Mouse (Mus musculus) lung, embryonic 16.5 days (tissue): ENCODE data around the gene Usp22. TPM values are rescaled to one million over a fixed set of nuclear protein-coding genes. Genes with fewer than 3 reads are reported as not detected.
"Not testable (repeated sequence)": the region's sequence is repeated elsewhere in the genome, so short reads cannot be mapped to it uniquely, and the experiment has no call there.

Source experiments
- ATAC-seq: fragments of 200-750 bp; cut with Nextera tagmentation; 2 replicates; pipeline ENCODE4 v1.8.0; 2017; ENCODE audit warnings: low read depth, mild to moderate bottlenecking, moderate library complexity
- H3K27ac ChIP-seq: fragments of 300-500 bp; sonication (generic); 2 replicates; pipeline ENCODE4 v1.5.1; 2014; ENCODE audit warnings: mild to moderate bottlenecking, control low read depth, low read length
- H3K27me3 ChIP-seq: fragments of 300-500 bp; sonication (generic); 2 replicates; pipeline ENCODE4 v1.6.1; 2014; ENCODE audit warnings: low read depth, low read length, mixed read lengths; ENCODE audit not compliant: control insufficient read depth, insufficient read depth
- H3K36me3 ChIP-seq: fragments of 300-500 bp; sonication (generic); 2 replicates; pipeline ENCODE4 v1.6.1; 2014; ENCODE audit warnings: low read length; ENCODE audit not compliant: control insufficient read depth, insufficient read depth
- H3K4me1 ChIP-seq: fragments of 300-500 bp; sonication (generic); replicated peaks from 2 replicates; pipeline ENCODE4 v1.6.1; 2014; ENCODE audit warnings: low read length, mixed read lengths; ENCODE audit not compliant: control insufficient read depth, insufficient read depth
- H3K4me2 ChIP-seq: fragments of 300-500 bp; sonication (generic); 2 replicates; pipeline ENCODE4 v1.6.1; 2014; ENCODE audit warnings: low read depth, low read length, control low read depth
- H3K4me3 ChIP-seq: fragments of 300-500 bp; sonication (generic); 2 replicates; pipeline ENCODE4 v1.5.1; 2014; ENCODE audit warnings: mild to moderate bottlenecking, low read length, control low read depth
- H3K9ac ChIP-seq: fragments of 300-500 bp; sonication (generic); 2 replicates; pipeline ENCODE4 v1.6.1; 2014; ENCODE audit warnings: low read length, control low read depth
- H3K9me3 ChIP-seq: fragments of 300-500 bp; sonication (generic); 2 replicates; pipeline ENCODE4 v1.6.1; 2016; ENCODE audit warnings: low read length; ENCODE audit not compliant: control insufficient read depth
- WGBS: fragments of 180-500 bp; shearing (Covaris S2); extraction: QIAGEN DNeasy Blood & Tissue Kit; methylation state at CpG from one replicate; pipeline ENCODE4 v1.1.7; 2014; 5-methylcytosine and 5-hydroxymethylcytosine counted together
- polyA plus RNA-seq: library from polyadenylated mRNA; unstranded; fragments of >200 nt; fragmentation: Nextera tagmentation; extraction: Ambion mirVana; gene quantifications from 2 replicates; pipeline ENCODE4 v1.2.1, GENCODE M21; 2015

Gene Usp22
- polyA plus RNA-seq, 1 experiment from 2014 or later, result 103 TPM

DNA sequence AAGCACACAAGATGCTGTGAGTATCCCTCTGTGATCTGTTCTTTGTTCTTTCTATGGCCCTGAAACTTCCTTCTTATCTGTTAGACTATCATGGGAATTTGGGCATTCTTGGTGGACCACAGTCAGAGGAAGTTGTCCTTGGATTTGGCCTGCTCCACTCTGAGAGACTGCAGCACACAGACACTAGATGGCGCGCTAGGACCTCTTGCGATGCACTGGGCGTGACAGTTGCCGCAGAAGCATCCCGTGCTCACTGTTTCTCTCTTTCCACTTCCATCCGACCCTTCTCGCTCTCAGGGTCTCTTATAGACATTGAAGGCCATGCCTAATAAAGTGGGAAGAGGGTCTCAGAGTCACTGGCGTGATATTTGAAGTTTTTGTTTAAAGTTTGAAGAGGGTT, 18.5 kb upstream of the Usp22 start:
- WGBS, result 5% methylated on average over 9 of the region's 9 CpGs
- no peak overlapping the region for H3K9ac ChIP-seq
- no peak overlapping the region for H3K4me2 ChIP-seq
- H3K36me3 ChIP-seq, result no peaks in the 10 kb centered on the region
- H3K4me3 ChIP-seq, result no peak overlapping the region
- no peaks in the 10 kb centered on the region; the same call in 1 of the 2 replicates for H3K4me1 ChIP-seq
- no peaks in the 10 kb centered on the region for H3K9me3 ChIP-seq
- ATAC-seq, result peak; percentile 80; the same call in 1 of the 2 replicates
- H3K27me3 ChIP-seq, result no peaks in the 10 kb centered on the region
- H3K27ac ChIP-seq, result no peak overlapping the region

DNA sequence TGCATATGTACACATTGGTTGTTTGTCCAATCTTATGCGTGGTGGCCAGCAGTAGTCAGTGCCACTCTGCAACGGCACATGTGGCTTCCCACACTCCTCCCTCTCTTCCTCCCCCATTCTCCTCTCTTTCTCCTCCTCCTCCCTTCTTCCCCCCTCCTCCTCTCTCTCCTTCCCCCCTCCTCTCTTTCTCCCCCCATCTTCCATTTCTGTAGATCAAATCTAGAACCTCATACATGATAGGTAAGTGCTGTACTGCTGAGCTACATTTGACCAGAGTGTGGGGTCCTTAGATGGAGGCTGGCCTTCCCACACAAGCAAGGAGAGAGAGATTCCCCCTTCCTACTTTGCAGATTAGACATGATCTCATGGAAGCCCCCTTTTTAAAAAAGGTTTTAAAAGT, 17.9 kb upstream of the Usp22 start:
- no peaks in the 10 kb centered on the region; the same call in 1 of the 2 replicates for H3K4me1 ChIP-seq
- no peaks in the 10 kb centered on the region for H3K36me3 ChIP-seq
- no peaks in the 10 kb centered on the region for H3K27me3 ChIP-seq
- no peaks in the 10 kb centered on the region for H3K9me3 ChIP-seq
- no peak overlapping the region for H3K4me3 ChIP-seq
- ATAC-seq, result no peak
- H3K4me2 ChIP-seq, result no peak overlapping the region
- H3K9ac ChIP-seq, result no peak overlapping the region
- 91% methylated on average over 2 of the region's 2 CpGs for WGBS
- no peak overlapping the region for H3K27ac ChIP-seq

DNA sequence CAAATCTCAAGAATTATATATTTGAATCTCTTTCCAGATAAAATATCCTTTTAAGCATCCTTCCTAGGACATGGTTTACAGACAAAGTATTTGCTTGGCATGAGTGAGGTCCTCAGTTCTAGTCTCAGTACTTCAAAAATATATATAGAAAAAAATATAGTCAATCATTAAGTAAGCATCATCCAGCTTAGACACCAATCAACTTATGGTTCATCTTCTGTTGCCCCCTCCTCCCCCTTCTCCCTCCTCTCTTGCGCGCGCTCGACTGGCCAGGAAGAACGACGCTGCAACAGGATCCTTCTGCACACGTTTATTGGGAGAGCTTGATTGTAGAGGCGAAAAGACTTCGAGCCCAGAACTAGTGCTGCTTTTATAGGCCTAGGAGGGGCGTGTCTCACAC, 17.3 kb upstream of the Usp22 start:
- H3K4me2 ChIP-seq, H3K36me3 ChIP-seq, ATAC-seq, H3K4me1 ChIP-seq, H3K27ac ChIP-seq, H3K4me3 ChIP-seq, H3K9me3 ChIP-seq, H3K27me3 ChIP-seq, H3K9ac ChIP-seq: not testable (repeated sequence)
- WGBS, result 96% methylated on average over 6 of the region's 10 CpGs

DNA sequence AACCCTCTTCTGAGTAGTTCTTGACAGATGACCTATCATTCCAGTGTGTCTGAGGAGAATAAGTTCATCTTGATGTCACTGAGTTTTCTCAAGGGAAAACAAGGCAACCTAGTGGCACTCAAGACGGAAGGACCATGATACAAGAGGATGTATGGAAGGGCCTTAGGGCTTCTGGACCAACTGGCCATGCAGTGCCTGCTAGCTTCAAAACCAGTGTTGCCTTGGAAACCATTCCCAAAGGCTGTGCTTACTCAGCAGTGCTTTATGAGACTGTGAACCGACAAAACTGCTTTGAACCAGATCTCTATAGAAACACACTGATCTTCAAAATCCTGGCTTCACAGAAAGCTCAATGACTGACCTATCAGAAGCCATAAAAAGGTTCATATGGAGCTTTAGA, 15.9 kb upstream of the Usp22 start:
- no peak for ATAC-seq

DNA sequence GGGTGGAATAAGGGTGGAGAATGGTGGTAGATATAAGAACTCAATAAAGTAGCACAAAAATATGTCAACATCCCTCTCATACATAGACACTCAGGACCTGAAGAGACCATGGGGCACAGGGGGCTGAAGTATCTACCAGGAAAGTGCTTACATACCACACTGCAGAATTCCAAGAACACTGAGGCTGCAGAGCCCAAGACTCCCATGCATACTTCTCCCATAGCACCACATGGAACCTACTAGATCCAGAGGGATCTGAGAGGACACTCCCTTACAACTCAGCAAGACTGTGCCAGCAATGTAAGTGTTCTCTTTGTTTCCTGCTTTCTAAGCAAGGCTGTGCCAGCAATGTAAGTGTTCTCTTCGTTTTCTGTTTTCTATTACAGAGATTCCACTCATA, 9.0 kb upstream of the Usp22 start:
- H3K36me3 ChIP-seq, result no peaks in the 10 kb centered on the region
- no peak overlapping the region for H3K4me2 ChIP-seq
- no peak overlapping the region for H3K27ac ChIP-seq
- H3K9me3 ChIP-seq, result no peaks in the 10 kb centered on the region
- no peak overlapping the region for H3K9ac ChIP-seq
- no peak overlapping the region for H3K4me3 ChIP-seq
- 65% methylated on average over 1 of the region's 1 CpGs for WGBS
- H3K4me1 ChIP-seq, result no peaks in the 10 kb centered on the region
- no peak for ATAC-seq
- no peaks in the 10 kb centered on the region for H3K27me3 ChIP-seq

More for the DNA sequence above, 15.9 kb upstream of the Usp22 start:
- WGBS, result 66% methylated on average over 2 of the region's 2 CpGs
- H3K36me3 ChIP-seq, result no peaks in the 10 kb centered on the region
- no peaks in the 10 kb centered on the region for H3K9me3 ChIP-seq
- no peak overlapping the region for H3K9ac ChIP-seq
- H3K4me2 ChIP-seq, result no peak overlapping the region
- no peaks in the 10 kb centered on the region for H3K4me1 ChIP-seq
- no peak overlapping the region for H3K4me3 ChIP-seq
- H3K27me3 ChIP-seq, result no peaks in the 10 kb centered on the region
- no peak overlapping the region for H3K27ac ChIP-seq

DNA sequence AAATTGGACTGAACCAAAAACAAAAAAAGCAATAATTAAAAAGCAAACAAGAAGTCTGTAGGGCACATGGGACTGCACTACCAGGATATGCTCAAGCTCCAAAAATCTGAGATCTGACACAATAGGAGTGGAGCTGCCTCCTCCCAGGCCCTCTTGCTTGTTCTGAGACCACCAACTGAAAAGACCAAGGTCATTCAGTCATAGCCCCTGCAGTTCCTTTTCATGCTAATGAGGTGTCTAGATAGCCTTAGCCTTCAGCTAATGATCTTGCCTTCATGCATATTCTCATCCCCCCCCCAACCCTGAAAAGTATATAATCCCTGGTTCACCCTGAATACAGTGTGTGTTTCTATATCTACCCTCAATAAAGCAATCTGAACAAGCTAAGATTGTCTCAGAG, 6.8 kb upstream of the Usp22 start:
- H3K27ac ChIP-seq, result no peak overlapping the region
- no peak for ATAC-seq
- no peaks in the 10 kb centered on the region for H3K36me3 ChIP-seq
- H3K9ac ChIP-seq, result no peak overlapping the region
- no peaks in the 10 kb centered on the region for H3K27me3 ChIP-seq
- no peaks in the 10 kb centered on the region for H3K4me1 ChIP-seq
- H3K9me3 ChIP-seq, result no peaks in the 10 kb centered on the region
- no peak overlapping the region for H3K4me3 ChIP-seq
- H3K4me2 ChIP-seq, result no peak overlapping the region

DNA sequence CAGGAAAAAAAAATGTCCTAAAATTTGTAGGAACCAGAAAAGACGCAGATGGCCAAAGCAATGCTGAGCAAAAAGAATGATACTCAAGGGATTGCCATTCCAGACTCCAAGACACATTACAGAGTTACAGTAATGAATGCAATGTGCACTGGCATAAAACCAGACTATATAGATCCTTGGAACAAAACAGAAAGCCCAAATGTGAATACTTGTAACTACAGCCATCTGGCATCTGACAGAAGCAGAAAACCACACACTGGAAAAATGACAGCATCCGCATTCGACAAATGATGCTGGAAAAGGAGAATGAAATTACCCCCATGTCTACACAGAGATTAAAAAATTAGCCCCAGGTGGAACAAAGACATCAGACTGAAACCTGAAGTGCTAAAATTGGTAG, 5.5 kb upstream of the Usp22 start:
- 85% methylated on average over 3 of the region's 3 CpGs for WGBS

GRCm38 (mm10) chr11:61176321-61176720, 1.5 kb upstream of the Usp22 start:
- no peak overlapping the region for H3K4me2 ChIP-seq
- 81% methylated on average over 1 of the region's 1 CpGs for WGBS
- peaks cover 3% of the 10 kb centered on the region for H3K4me1 ChIP-seq
- no peak overlapping the region for H3K27ac ChIP-seq
- no peak overlapping the region for H3K4me3 ChIP-seq
- H3K9me3 ChIP-seq, result no peaks in the 10 kb centered on the region
- H3K9ac ChIP-seq, result no peak overlapping the region
- no peaks in the 10 kb centered on the region for H3K27me3 ChIP-seq
- ATAC-seq, result no peak
- no peaks in the 10 kb centered on the region for H3K36me3 ChIP-seq

More for the DNA sequence above, 5.5 kb upstream of the Usp22 start:
- H3K4me2 ChIP-seq, result no peak overlapping the region
- ATAC-seq, result no peak
- no peaks in the 10 kb centered on the region for H3K4me1 ChIP-seq
- H3K4me3 ChIP-seq, result no peak overlapping the region
- H3K27ac ChIP-seq, result no peak overlapping the region
- H3K27me3 ChIP-seq, result no peaks in the 10 kb centered on the region
- no peak overlapping the region for H3K9ac ChIP-seq
- no peaks in the 10 kb centered on the region for H3K36me3 ChIP-seq
- no peaks in the 10 kb centered on the region for H3K9me3 ChIP-seq

GRCm38 (mm10) chr11:61175778-61176177, 923 bp upstream of the Usp22 start:
- no peak for ATAC-seq
- Histone ChIP-seq H3K9ac (no peak overlapping the region), H3K4me2 (no peak overlapping the region)

GRCm38 (mm10) chr11:61174291-61174820, 499 bp downstream of the Usp22 start:
- no peaks in the 10 kb centered on the region for H3K27me3 ChIP-seq
- peak overlapping the region; percentile 79 for H3K4me2 ChIP-seq
- under 1% methylated on average over 27 of the region's 28 CpGs for WGBS
- peaks cover 3% of the 10 kb centered on the region for H3K4me1 ChIP-seq
- no peaks in the 10 kb centered on the region for H3K9me3 ChIP-seq
- H3K36me3 ChIP-seq, result no peaks in the 10 kb centered on the region
- H3K4me3 ChIP-seq, result peak overlapping the region; percentile 100
- peak; percentile 52 for ATAC-seq
- H3K27ac ChIP-seq, result peak overlapping the region; percentile 99
- peak overlapping the region; percentile 99 for H3K9ac ChIP-seq

More at GRCm38 (mm10) chr11:61175778-61176177, 923 bp upstream of the Usp22 start:
- H3K27ac ChIP-seq, result no peak overlapping the region
- no peaks in the 10 kb centered on the region for H3K36me3 ChIP-seq
- H3K9me3 ChIP-seq, result no peaks in the 10 kb centered on the region
- no peaks in the 10 kb centered on the region for H3K27me3 ChIP-seq
- no peak overlapping the region for H3K4me3 ChIP-seq
- peaks cover 3% of the 10 kb centered on the region for H3K4me1 ChIP-seq
- 72% methylated on average over 5 of the region's 5 CpGs for WGBS
